In genomic region chr9:35332688-35333630, GRCm38 (mm10) we compare ENCODE assay signal across 14 mouse cellular contexts.
A peak's percentile ranks its signal among the peaks of the same experiment; 100 is the strongest.
DNase-seq lines count a peak whose midpoint lies in the region; ATAC-seq and TF ChIP-seq lines count a peak whose summit lies in the region.
"Had no signal": no experiment of that assay in that cellular context is flagged by ENCODE, and none has a peak within 500 bp of the region (broad histone marks: within the 10 kb centered on the region; RNA-seq: fewer than 3 reads in every experiment).

No protein-coding gene starts in this region.

- H3K9ac ChIP-seq in heart, embryonic 12.5 days: no peak overlapping the region
- no peak overlapping the region for H3K9ac ChIP-seq in midbrain, embryonic 15.5 days
- peak overlapping the region; percentile 12; the same call in 1 of the 2 replicates for H3K9ac ChIP-seq in intestine, embryonic 16.5 days (ENCODE audit: low read depth, low read length)
- H3K9ac ChIP-seq in stomach, postnatal 0 days (ENCODE audit: low read length): no peak overlapping the region
- H3K9ac ChIP-seq: hindbrain, embryonic 13.5 days; neural tube, embryonic 13.5 days had no signal

- no peak for ATAC-seq in heart, embryonic 12.5 days (ENCODE audit: insufficient number of reproducible peaks, low FRiP score)
- ATAC-seq in midbrain, embryonic 15.5 days (replicated peaks): no peak
- peak; percentile 85 for ATAC-seq in intestine, embryonic 16.5 days
- peak; percentile 65; the same call in 1 of the 2 replicates for ATAC-seq in stomach, postnatal 0 days (ENCODE audit: low FRiP score, low TSS enrichment)

- no peak for TF ChIP-seq EP300 in stomach, postnatal 0 days (optimal IDR thresholded peaks at IDR 0.05)

- DNase-seq in heart, embryonic 10.5 days (ENCODE audit: low spot score): no peak
- DNase-seq in midbrain, embryonic 10.5 days (ENCODE audit: low spot score): no peak
- DNase-seq in stomach, postnatal 0 days (ENCODE audit: low spot score): no peak
- DNase-seq in gastrocnemius, postnatal 10 days: no peak
- DNase-seq in B cell, adult 2 months: no peak
- DNase-seq: adrenal gland, postnatal 14 days; left cerebral cortex, postnatal 4 days; right cerebral cortex, adult 18-20 months had no signal

- no peaks in the 10 kb centered on the region for H3K36me3 ChIP-seq in heart, embryonic 10.5 days
- H3K36me3 ChIP-seq in heart, embryonic 12.5 days: no peaks in the 10 kb centered on the region
- H3K36me3 ChIP-seq in midbrain, embryonic 10.5 days: no peaks in the 10 kb centered on the region
- no peaks in the 10 kb centered on the region for H3K36me3 ChIP-seq in midbrain, embryonic 15.5 days (replicated peaks)
- no peaks in the 10 kb centered on the region for H3K36me3 ChIP-seq in intestine, embryonic 16.5 days (ENCODE audit: control insufficient read depth, insufficient read depth, low read length)
- no peaks in the 10 kb centered on the region for H3K36me3 ChIP-seq in stomach, postnatal 0 days (ENCODE audit: control insufficient read depth, insufficient read depth, low read length)
- H3K36me3 ChIP-seq: hindbrain, embryonic 13.5 days; neural tube, embryonic 13.5 days had no signal

- no peaks in the 10 kb centered on the region for H3K9me3 ChIP-seq in heart, embryonic 10.5 days
- H3K9me3 ChIP-seq in heart, embryonic 12.5 days (replicated peaks): no peaks in the 10 kb centered on the region
- no peaks in the 10 kb centered on the region for H3K9me3 ChIP-seq in midbrain, embryonic 10.5 days (replicated peaks)
- no peaks in the 10 kb centered on the region for H3K9me3 ChIP-seq in midbrain, embryonic 15.5 days
- no peaks in the 10 kb centered on the region for H3K9me3 ChIP-seq in intestine, embryonic 16.5 days (ENCODE audit: control insufficient read depth, low read length)
- H3K9me3 ChIP-seq in stomach, postnatal 0 days (ENCODE audit: control insufficient read depth, low read length): no peaks in the 10 kb centered on the region
- H3K9me3 ChIP-seq: hindbrain, embryonic 13.5 days; megakaryocyte, embryonic 14.5 days; neural tube, embryonic 13.5 days had no signal

- peak; percentile 33 for TF ChIP-seq CTCF in stomach, postnatal 0 days (IDR thresholded peaks at IDR 0.05; ENCODE audit: low read depth)

- peaks cover 72% of the 10 kb centered on the region for H3K4me1 ChIP-seq in heart, embryonic 10.5 days
- peaks cover 70% of the 10 kb centered on the region for H3K4me1 ChIP-seq in heart, embryonic 12.5 days (replicated peaks)
- peaks cover 81% of the 10 kb centered on the region for H3K4me1 ChIP-seq in midbrain, embryonic 10.5 days
- H3K4me1 ChIP-seq in midbrain, embryonic 15.5 days: peaks cover 36% of the 10 kb centered on the region
- peaks cover 49% of the 10 kb centered on the region for H3K4me1 ChIP-seq in intestine, embryonic 16.5 days (ENCODE audit: control insufficient read depth, insufficient read depth, low read length)
- peaks cover 11% of the 10 kb centered on the region for H3K4me1 ChIP-seq in stomach, postnatal 0 days (replicated peaks; ENCODE audit: control insufficient read depth, insufficient read depth)
- H3K4me1 ChIP-seq: megakaryocyte, embryonic 14.5 days had no signal

- no peak overlapping the region for H3K4me3 ChIP-seq in heart, embryonic 10.5 days
- H3K4me3 ChIP-seq in heart, embryonic 12.5 days: no peak overlapping the region
- no peak overlapping the region for H3K4me3 ChIP-seq in midbrain, embryonic 10.5 days
- no peak overlapping the region for H3K4me3 ChIP-seq in midbrain, embryonic 15.5 days
- no peak overlapping the region for H3K4me3 ChIP-seq in intestine, embryonic 16.5 days (ENCODE audit: low read length)
- H3K4me3 ChIP-seq in stomach, postnatal 0 days (ENCODE audit: low read depth, low read length): no peak overlapping the region
- H3K4me3 ChIP-seq: hindbrain, embryonic 13.5 days; megakaryocyte, embryonic 14.5 days; neural tube, embryonic 13.5 days had no signal

- H3K27me3 ChIP-seq in heart, embryonic 10.5 days (ENCODE audit: insufficient read depth, poor library complexity, severe bottlenecking): peaks cover 24% of the 10 kb centered on the region; the same call in 1 of the 2 replicates
- no peaks in the 10 kb centered on the region for H3K27me3 ChIP-seq in heart, embryonic 12.5 days (replicated peaks)
- H3K27me3 ChIP-seq in midbrain, embryonic 10.5 days (ENCODE audit: low read depth, poor library complexity, severe bottlenecking): peaks cover 93% of the 10 kb centered on the region
- H3K27me3 ChIP-seq in midbrain, embryonic 15.5 days (replicated peaks): peaks cover 16% of the 10 kb centered on the region
- no peaks in the 10 kb centered on the region; the same call in 1 of the 2 replicates for H3K27me3 ChIP-seq in intestine, embryonic 16.5 days (replicated peaks; ENCODE audit: control insufficient read depth, insufficient read depth, low read length)
- H3K27me3 ChIP-seq in stomach, postnatal 0 days (ENCODE audit: control insufficient read depth, insufficient read depth, low read length): no peaks in the 10 kb centered on the region

- WGBS in heart, embryonic 10.5 days: 53% methylated on average over 11 of the region's 11 CpGs
- 48% methylated on average over 11 of the region's 11 CpGs for WGBS in heart, embryonic 12.5 days
- WGBS in midbrain, embryonic 10.5 days: 76% methylated on average over 11 of the region's 11 CpGs
- 61% methylated on average over 11 of the region's 11 CpGs for WGBS in midbrain, embryonic 15.5 days
- WGBS in intestine, embryonic 16.5 days: 38% methylated on average over 11 of the region's 11 CpGs
- 45% methylated on average over 11 of the region's 11 CpGs for WGBS in stomach, postnatal 0 days

- no peak overlapping the region for H3K4me2 ChIP-seq in heart, embryonic 12.5 days
- H3K4me2 ChIP-seq in midbrain, embryonic 15.5 days: no peak overlapping the region
- no peak overlapping the region for H3K4me2 ChIP-seq in intestine, embryonic 16.5 days (ENCODE audit: low read depth, low read length)
- H3K4me2 ChIP-seq in stomach, postnatal 0 days (replicated peaks; ENCODE audit: low read depth): no peak overlapping the region
- H3K4me2 ChIP-seq: hindbrain, embryonic 13.5 days; neural tube, embryonic 13.5 days had no signal

- H3K27ac ChIP-seq in heart, embryonic 10.5 days: peak overlapping the region; percentile 49; the same call in 1 of the 2 replicates
- H3K27ac ChIP-seq in heart, embryonic 12.5 days (ENCODE audit: poor library complexity, severe bottlenecking): no peak overlapping the region
- peak overlapping the region; percentile 69; the same call in 1 of the 2 replicates for H3K27ac ChIP-seq in midbrain, embryonic 10.5 days (replicated peaks)
- H3K27ac ChIP-seq in midbrain, embryonic 15.5 days: no peak overlapping the region
- peak overlapping the region; percentile 63 for H3K27ac ChIP-seq in intestine, embryonic 16.5 days (ENCODE audit: low read length)
- peak overlapping the region; percentile 45 for H3K27ac ChIP-seq in stomach, postnatal 0 days (replicated peaks)
- H3K27ac ChIP-seq: hindbrain, embryonic 13.5 days; neural tube, embryonic 13.5 days had no signal

Comparison
In these comparisons a context has a peak if more than half of its experiments do, and no peak if none do; other contexts are left out.
1. H3K27ac ChIP-seq: peak in heart, embryonic 10.5 days (single experiment), midbrain, embryonic 10.5 days (single experiment), intestine, embryonic 16.5 days (single experiment) and stomach, postnatal 0 days (single experiment); none in heart, embryonic 12.5 days (single experiment) and midbrain, embryonic 15.5 days (single experiment).
2. ATAC-seq: peak in intestine, embryonic 16.5 days (single experiment) and stomach, postnatal 0 days (single experiment); none in heart, embryonic 12.5 days (single experiment) and midbrain, embryonic 15.5 days (single experiment).